In genomic region chr11:6365885-6366284, GRCm38 (mm10) we compare ENCODE assay signal across 8 mouse cellular contexts. TPM values are rescaled to one million over a fixed set of nuclear protein-coding genes. Genes with fewer than 3 reads are reported as not detected.
DNase-seq lines count a peak whose midpoint lies in the region; ATAC-seq and TF ChIP-seq lines count a peak whose summit lies in the region.

No protein-coding gene starts in this region.

- intact Hi-C loops in heart, postnatal 10 days (cut with DNase I) = loop anchor here (2.0 kb wide), 1 partner anchor 49 kb away; the partner anchor contains the start of gene Ppia

- peak overlapping the region; percentile 86 for H3K4me2 ChIP-seq in CH12.LX (ENCODE audit: insufficient read depth, low read depth, poor library complexity, severe bottlenecking)
- H3K4me2 ChIP-seq in forebrain, embryonic 12.5 days = no peak overlapping the region
- no peak overlapping the region for H3K4me2 ChIP-seq in liver, embryonic 16.5 days (ENCODE audit: low read depth, low read length)
- no peak overlapping the region for H3K4me2 ChIP-seq in neural tube, embryonic 11.5 days (ENCODE audit: low read depth)
- H3K4me2 ChIP-seq in stomach, postnatal 0 days (replicated peaks; ENCODE audit: low read depth) = no peak overlapping the region

- peak; percentile 98 for DNase-seq in CH12.LX (ENCODE audit: extremely low read depth)
- peak; percentile 86 for DNase-seq in c-Kit-positive CD71-negative TER-119-negative erythroid progenitor cells, embryonic 14.5 days (ENCODE audit: low read depth)
- peak; percentile 80 to 89 for DNase-seq in heart, postnatal 10 days
- peak; percentile 84 to 89 for DNase-seq in kidney, postnatal 36 days
- DNase-seq in neural tube, embryonic 11.5 days (ENCODE audit: low spot score) = peak; percentile 72
- DNase-seq in stomach, postnatal 0 days (ENCODE audit: low spot score) = peak; percentile 83

- dilution Hi-C loops in CH12.LX (cut with MboI; ENCODE audit: extremely low pct_ligation_motif_present, extremely low pct_unique_long_range_greater_than_20kb, low sequenced_read_pairs) = no loop called here

- TF ChIP-seq CTCF in CH12.LX (conservative IDR thresholded peaks at IDR 0.05 in 1 of 2, IDR thresholded peaks at IDR 0.05 in 1 of 2; ENCODE audit: low read depth in 2 of 2, low read length in 2 of 2) = peak; percentile 18 to 73; a peak in 2 of 4 replicates
- TF ChIP-seq CTCF in stomach, postnatal 0 days (IDR thresholded peaks at IDR 0.05; ENCODE audit: low read depth) = peak; percentile 95

- peak; percentile 54 for TF ChIP-seq POLR2A in CH12.LX (IDR thresholded peaks at IDR 0.05; ENCODE audit: low read depth, low read length)

- H3K27ac ChIP-seq in CH12.LX (ENCODE audit: insufficient read depth, low read depth) = peak overlapping the region; percentile 36; the same call in 1 of the 2 replicates
- H3K27ac ChIP-seq in forebrain, embryonic 12.5 days = no peak overlapping the region
- H3K27ac ChIP-seq in liver, embryonic 16.5 days (ENCODE audit: low read length) = no peak overlapping the region
- H3K27ac ChIP-seq in neural tube, embryonic 11.5 days (ENCODE audit: low read depth, low read length) = no peak overlapping the region
- H3K27ac ChIP-seq in stomach, postnatal 0 days (replicated peaks) = no peak overlapping the region

- TF ChIP-seq EP300 in CH12.LX (IDR thresholded peaks at IDR 0.05; ENCODE audit: low read length) = no peak
- TF ChIP-seq EP300 in stomach, postnatal 0 days (optimal IDR thresholded peaks at IDR 0.05) = no peak

- H3K9ac ChIP-seq in CH12.LX (ENCODE audit: insufficient read depth, low read depth) = peak overlapping the region; percentile 36
- no peak overlapping the region for H3K9ac ChIP-seq in forebrain, embryonic 12.5 days
- H3K9ac ChIP-seq in liver, embryonic 16.5 days (ENCODE audit: low read depth, low read length) = no peak overlapping the region
- no peak overlapping the region for H3K9ac ChIP-seq in neural tube, embryonic 11.5 days (ENCODE audit: low read length)
- no peak overlapping the region for H3K9ac ChIP-seq in stomach, postnatal 0 days (ENCODE audit: low read length)

- no peaks in the 10 kb centered on the region for H3K27me3 ChIP-seq in CH12.LX (replicated peaks)
- H3K27me3 ChIP-seq in forebrain, embryonic 12.5 days = no peaks in the 10 kb centered on the region
- H3K27me3 ChIP-seq in liver, embryonic 16.5 days (ENCODE audit: control insufficient read depth, insufficient read depth, low read depth, low read length) = no peaks in the 10 kb centered on the region
- H3K27me3 ChIP-seq in neural tube, embryonic 11.5 days (ENCODE audit: control insufficient read depth, insufficient read depth, low read length) = no peaks in the 10 kb centered on the region
- no peaks in the 10 kb centered on the region for H3K27me3 ChIP-seq in stomach, postnatal 0 days (ENCODE audit: control insufficient read depth, insufficient read depth, low read length)

- no peaks in the 10 kb centered on the region for H3K79me2 ChIP-seq in CH12.LX (replicated peaks; ENCODE audit: control insufficient read depth, extremely low read depth, insufficient read depth, poor library complexity, severe bottlenecking)

- 0 out of 2 replicates have a peak, but pooled peaks have one; percentile 20 for ATAC-seq in forebrain, embryonic 12.5 days (ENCODE audit: low FRiP score)
- peak; percentile 90 for ATAC-seq in liver, embryonic 16.5 days (ENCODE audit: low read depth)
- peak; percentile 41; the same call in 1 of the 2 replicates for ATAC-seq in neural tube, embryonic 11.5 days (ENCODE audit: insufficient read depth, low FRiP score, low TSS enrichment)
- ATAC-seq in stomach, postnatal 0 days (ENCODE audit: low FRiP score, low TSS enrichment) = peak; percentile 92

- no peaks in the 10 kb centered on the region for H3K36me3 ChIP-seq in CH12.LX (replicated peaks in 1 of 2; ENCODE audit: control insufficient read depth in 1 of 2, insufficient read depth in 1 of 2, low read length in 1 of 2)
- no peaks in the 10 kb centered on the region for H3K36me3 ChIP-seq in forebrain, embryonic 12.5 days (replicated peaks)
- no peaks in the 10 kb centered on the region for H3K36me3 ChIP-seq in liver, embryonic 16.5 days (ENCODE audit: control insufficient read depth, insufficient read depth)
- no peaks in the 10 kb centered on the region for H3K36me3 ChIP-seq in neural tube, embryonic 11.5 days (ENCODE audit: control insufficient read depth, insufficient read depth, low read length)
- H3K36me3 ChIP-seq in stomach, postnatal 0 days (ENCODE audit: control insufficient read depth, insufficient read depth, low read length) = no peaks in the 10 kb centered on the region

- peak overlapping the region in 1 of 3 experiments; percentile 37 for H3K4me3 ChIP-seq in CH12.LX (replicated peaks in 1 of 3; ENCODE audit: low read depth in 2 of 3, low read length in 2 of 3, poor library complexity in 1 of 3)
- H3K4me3 ChIP-seq in forebrain, embryonic 12.5 days (replicated peaks) = no peak overlapping the region
- no peak overlapping the region for H3K4me3 ChIP-seq in liver, embryonic 16.5 days (ENCODE audit: low read depth, low read length)
- H3K4me3 ChIP-seq in neural tube, embryonic 11.5 days (ENCODE audit: low read depth, low read length) = no peak overlapping the region
- no peak overlapping the region for H3K4me3 ChIP-seq in stomach, postnatal 0 days (ENCODE audit: low read depth, low read length)

- in situ Hi-C loops in CH12.LX (cut with MboI; ENCODE audit: low pct_ligation_motif_present, low pct_unique_long_range_greater_than_20kb, low sequenced_read_pairs) = no loop called here

- TF ChIP-seq RAD21 in CH12.LX (IDR thresholded peaks at IDR 0.05; ENCODE audit: low read depth, low read length) = peak; percentile 54

- H3K4me1 ChIP-seq in CH12.LX (ENCODE audit: control insufficient read depth in 1 of 2, insufficient read depth in 2 of 2) = peaks cover 12 to 20% of the 10 kb centered on the region in 2 experiments
- H3K4me1 ChIP-seq in forebrain, embryonic 12.5 days = no peaks in the 10 kb centered on the region
- peaks cover 3% of the 10 kb centered on the region; the same call in 1 of the 2 replicates for H3K4me1 ChIP-seq in liver, embryonic 16.5 days (ENCODE audit: control insufficient read depth, low read depth, low read length)
- H3K4me1 ChIP-seq in neural tube, embryonic 11.5 days (ENCODE audit: control insufficient read depth, insufficient read depth, low read length) = no peaks in the 10 kb centered on the region
- H3K4me1 ChIP-seq in stomach, postnatal 0 days (replicated peaks; ENCODE audit: control insufficient read depth, insufficient read depth) = no peaks in the 10 kb centered on the region

- WGBS in forebrain, embryonic 12.5 days = 24% methylated on average over 11 of the region's 11 CpGs
- 6% methylated on average over 11 of the region's 11 CpGs for WGBS in liver, embryonic 16.5 days (ENCODE audit: insufficient replicate concordance)
- 27% methylated on average over 11 of the region's 11 CpGs for WGBS in neural tube, embryonic 11.5 days
- WGBS in stomach, postnatal 0 days = 18% methylated on average over 11 of the region's 11 CpGs

- H3K9me3 ChIP-seq in CH12.LX (replicated peaks; ENCODE audit: low read length) = peaks cover 2% of the 10 kb centered on the region
- no peaks in the 10 kb centered on the region for H3K9me3 ChIP-seq in forebrain, embryonic 12.5 days
- no peaks in the 10 kb centered on the region for H3K9me3 ChIP-seq in liver, embryonic 16.5 days (replicated peaks; ENCODE audit: control insufficient read depth, low read length)
- no peaks in the 10 kb centered on the region for H3K9me3 ChIP-seq in neural tube, embryonic 11.5 days (ENCODE audit: control insufficient read depth, low read length)
- no peaks in the 10 kb centered on the region for H3K9me3 ChIP-seq in stomach, postnatal 0 days (ENCODE audit: control insufficient read depth, low read length)

TF ChIP-seq in CH12.LX, 34 proteins besides CTCF, POLR2A, EP300 and RAD21 (continues in another document):
- peak; percentile 91 for TF ChIP-seq MYC (IDR thresholded peaks at IDR 0.05; ENCODE audit: low read depth, low read length)
- TF ChIP-seq KAT2A (IDR thresholded peaks at IDR 0.05; ENCODE audit: insufficient replicate concordance, low read length) = no peak
- TF ChIP-seq HCFC1 (IDR thresholded peaks at IDR 0.05; ENCODE audit: low read depth, low read length) = peak; percentile 55; the same call in 1 of the 2 replicates
- TF ChIP-seq ELF1 (IDR thresholded peaks at IDR 0.05; ENCODE audit: low read depth, low read length) = peak; percentile 77
- peak; percentile 53 for TF ChIP-seq TCF12 (IDR thresholded peaks at IDR 0.05; ENCODE audit: low read depth, low read length)
- TF ChIP-seq UBTF (IDR thresholded peaks at IDR 0.05; ENCODE audit: low read depth, low read length) = no peak
- peak; percentile 27; the same call in 1 of the 2 replicates for TF ChIP-seq SIN3A (IDR thresholded peaks at IDR 0.05; ENCODE audit: low read length)
- TF ChIP-seq CHD1 (IDR thresholded peaks at IDR 0.05; ENCODE audit: low read depth, low read length) = no peak
- TF ChIP-seq MAX (IDR thresholded peaks at IDR 0.05; ENCODE audit: low read length) = 0 out of 2 replicates have a peak, but pooled peaks have one; percentile 39
- TF ChIP-seq PAX5 (IDR thresholded peaks at IDR 0.05; ENCODE audit: low read length) = no peak
- 0 out of 2 replicates have a peak, but pooled peaks have one; percentile 36 for TF ChIP-seq TBP (conservative IDR thresholded peaks at IDR 0.05; ENCODE audit: low read depth, low read length)
- TF ChIP-seq MAZ (IDR thresholded peaks at IDR 0.05; ENCODE audit: low read depth, low read length) = peak; percentile 68; the same call in 1 of the 2 replicates

RNA-seq across cellular contexts. Expression of gene Zmiz2, which starts 23.0 kb away (rescaled TPM):
- 33.1 and 46.3 TPM in 2 replicates for total RNA-seq in CH12.LX (2012; rRNA removed)
- 8.5 and 10.6 TPM in 2 replicates for total RNA-seq in CH12.LX (2014; rRNA removed)
- 197 and 238 TPM in 2 replicates for polyA plus RNA-seq in CH12.LX (2012; ENCODE audit: insufficient read length, low read depth)
- 22.8 and 26.0 TPM in 2 replicates for polyA plus RNA-seq in forebrain, embryonic 12.5 days (2016; fragmentation: Nextera tagmentation; extraction: Ambion mirVana)
- 10 to 100 TPM; 43.2 to 44.3 TPM for total RNA-seq in heart, postnatal 10 days (2021)
- polyA plus RNA-seq in liver, embryonic 16.5 days (2015; fragmentation: Nextera tagmentation; extraction: Ambion mirVana) = 3.3 and 3.7 TPM in 2 replicates
- 23.4 and 25.4 TPM in 2 replicates for polyA plus RNA-seq in neural tube, embryonic 11.5 days (2014; fragmentation: Nextera tagmentation; extraction: Ambion mirVana)
- polyA plus RNA-seq in stomach, postnatal 0 days (2015; fragmentation: Nextera tagmentation; extraction: Ambion mirVana) = 7.1 and 8.7 TPM in 2 replicates

RNA-seq across cellular contexts. Expression of gene Ppia, which starts 49.4 kb away (rescaled TPM):
- total RNA-seq in CH12.LX (2012; rRNA removed) (8,867 and 10,240 TPM in 2 replicates), CH12.LX (2014; rRNA removed) (9,428 and 9,904 TPM in 2 replicates)
- 5,045 and 5,764 TPM in 2 replicates for polyA plus RNA-seq in CH12.LX (2012; ENCODE audit: insufficient read length, low read depth)
- polyA plus RNA-seq in forebrain, embryonic 12.5 days (2016; fragmentation: Nextera tagmentation; extraction: Ambion mirVana) = 4,594 and 4,665 TPM in 2 replicates
- total RNA-seq in heart, postnatal 10 days (2021) = 100 to 1,000 TPM; 943 to 992 TPM
- 2,023 and 2,306 TPM in 2 replicates for polyA plus RNA-seq in liver, embryonic 16.5 days (2015; fragmentation: Nextera tagmentation; extraction: Ambion mirVana)
- polyA plus RNA-seq in neural tube, embryonic 11.5 days (2014; fragmentation: Nextera tagmentation; extraction: Ambion mirVana) = 4,780 and 5,005 TPM in 2 replicates
- polyA plus RNA-seq in stomach, postnatal 0 days (2015; fragmentation: Nextera tagmentation; extraction: Ambion mirVana) = 4,199 and 4,786 TPM in 2 replicates

Comparison
In these comparisons a context has a peak if more than half of its experiments do, and no peak if none do; other contexts are left out.
1. ATAC-seq: peak in every context shown above with its lines; median percentile 92 in stomach, postnatal 0 days; 90 in liver, embryonic 16.5 days; 41 in neural tube, embryonic 11.5 days; 20 in forebrain, embryonic 12.5 days.